Mouse (Mus musculus) forebrain, embryonic 13.5 days (tissue): ENCODE results near the gene Calcoco1. TPM values are rescaled to one million over a fixed set of nuclear protein-coding genes. Genes with fewer than 3 reads are reported as not detected.

Experiments
- ATAC-seq: fragments of 200-750 bp; cut with Nextera tagmentation; 2 replicates; pipeline ENCODE4 v1.8.0; 2017
- H3K27ac ChIP-seq: fragments of 300-500 bp; sonication (generic); 2 replicates; pipeline ENCODE4 v1.5.1; 2015; ENCODE audit warnings: inconsistent platforms, mild to moderate bottlenecking, moderate library complexity
- H3K27me3 ChIP-seq: fragments of 300-500 bp; sonication (generic); 2 replicates; pipeline ENCODE4 v1.6.1; 2015; ENCODE audit warnings: mild to moderate bottlenecking, inconsistent platforms
- H3K36me3 ChIP-seq: fragments of 300-500 bp; sonication (generic); 2 replicates; pipeline ENCODE4 v1.6.1; 2015; ENCODE audit warnings: mild to moderate bottlenecking, inconsistent platforms; ENCODE audit not compliant: poor library complexity, severe bottlenecking
- H3K4me1 ChIP-seq: fragments of 300-500 bp; sonication (generic); 2 replicates; pipeline ENCODE4 v1.6.1; 2015; ENCODE audit warnings: inconsistent platforms
- H3K4me2 ChIP-seq: fragments of 300-500 bp; sonication (generic); 2 replicates; pipeline ENCODE4 v1.6.1; 2015; ENCODE audit warnings: inconsistent platforms, mild to moderate bottlenecking, moderate library complexity
- H3K4me3 ChIP-seq: fragments of 300-500 bp; sonication (generic); 2 replicates; pipeline ENCODE4 v1.5.1; 2015; ENCODE audit warnings: mild to moderate bottlenecking, inconsistent platforms
- H3K9ac ChIP-seq: fragments of 300-500 bp; sonication (generic); 2 replicates; pipeline ENCODE4 v1.6.1; 2015; ENCODE audit warnings: mild to moderate bottlenecking, inconsistent platforms
- H3K9me3 ChIP-seq: fragments of 300-500 bp; sonication (generic); replicated peaks from 2 replicates; pipeline ENCODE4 v1.6.1; 2016; ENCODE audit warnings: inconsistent platforms
- WGBS: fragments of 180-500 bp; shearing (Covaris S2); methylation state at CpG from one replicate; pipeline ENCODE4 v1.1.7; 2015; 5-methylcytosine and 5-hydroxymethylcytosine counted together
- polyA plus RNA-seq: library from polyadenylated mRNA; unstranded; fragments of >200 nt; fragmentation: Nextera tagmentation; extraction: Ambion mirVana; gene quantifications from 2 replicates; pipeline ENCODE4 v1.2.1, GENCODE M21; 2015

Gene Calcoco1
- polyA plus RNA-seq = 45.0 and 48.7 TPM in 2 replicates

DNA sequence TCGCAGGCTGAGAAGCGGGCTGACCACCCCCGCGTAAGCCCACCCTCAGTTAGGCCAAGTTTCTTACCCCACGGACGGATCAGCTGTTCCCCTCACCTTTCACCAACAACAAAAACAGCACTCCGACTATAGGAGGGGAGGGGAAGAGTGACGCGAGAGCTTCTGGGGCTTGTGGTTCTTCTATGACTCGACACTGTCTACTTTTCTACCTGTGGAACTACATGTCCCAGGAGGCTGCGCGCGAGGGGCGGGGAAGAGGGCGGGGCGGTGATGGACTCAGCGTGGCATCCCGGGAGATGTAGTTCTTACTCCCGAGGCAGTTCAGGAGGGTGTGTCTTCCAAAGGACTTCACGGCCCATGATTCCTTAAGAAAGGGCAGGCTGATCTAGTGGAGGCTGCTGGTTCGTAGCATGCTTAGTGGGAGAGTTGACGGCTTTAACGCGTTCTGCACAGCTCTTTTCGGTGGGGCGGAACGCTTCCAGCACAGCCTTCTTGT is at the start of gene Calcoco1:
Gene Calcoco1 (minus strand): TSS at position 199 of the 496 bp plus-strand sequence.
- H3K9me3 ChIP-seq = no peaks in the 10 kb centered on the region
- peak within 1 kb of the TSS; percentile 68 for H3K9ac ChIP-seq
- peak within 1 kb of the TSS; percentile 68 for H3K4me3 ChIP-seq
- H3K36me3 ChIP-seq = peaks cover 23% of the 10 kb centered on the region
- peak; percentile 100 for ATAC-seq
- WGBS = under 1% methylated on average over 27 of the region's 27 CpGs
- peak within 1 kb of the TSS; percentile 82 for H3K4me2 ChIP-seq
- H3K27me3 ChIP-seq = no peaks in the 10 kb centered on the region
- peak within 1 kb of the TSS; percentile 40 for H3K27ac ChIP-seq
- peaks cover 21% of the 10 kb centered on the region for H3K4me1 ChIP-seq

DNA sequence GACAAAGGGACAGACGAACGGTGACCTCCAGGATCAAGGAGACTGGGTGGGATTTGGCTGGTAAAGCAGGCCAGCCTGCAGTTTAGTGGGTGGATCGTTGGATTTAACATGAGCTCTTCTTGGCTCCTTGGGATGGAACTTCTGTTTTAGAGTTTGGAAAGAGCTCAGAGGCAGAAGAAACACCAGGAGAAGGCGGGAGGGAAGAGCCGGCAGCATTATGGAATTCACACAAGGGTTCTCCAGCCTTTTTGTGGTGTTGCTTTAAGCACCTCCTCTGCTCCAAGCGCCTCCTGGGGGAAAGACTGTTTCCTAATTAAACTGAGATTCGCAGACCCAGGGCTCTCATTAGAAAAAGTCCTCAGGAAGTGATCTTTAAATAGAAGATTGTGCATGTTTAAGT is 48.9 kb upstream of the Calcoco1 start:
- Histone ChIP-seq H3K36me3 (no peaks in the 10 kb centered on the region), H3K4me1 (no peaks in the 10 kb centered on the region), H3K27me3 (peaks cover 28% of the 10 kb centered on the region), H3K9ac (no peak overlapping the region), H3K4me3 (no peak overlapping the region), H3K27ac (no peak overlapping the region), H3K9me3 (no peaks in the 10 kb centered on the region), H3K4me2 (no peak overlapping the region)
- no peak for ATAC-seq
- WGBS = 38% methylated on average over 7 of the region's 7 CpGs

DNA sequence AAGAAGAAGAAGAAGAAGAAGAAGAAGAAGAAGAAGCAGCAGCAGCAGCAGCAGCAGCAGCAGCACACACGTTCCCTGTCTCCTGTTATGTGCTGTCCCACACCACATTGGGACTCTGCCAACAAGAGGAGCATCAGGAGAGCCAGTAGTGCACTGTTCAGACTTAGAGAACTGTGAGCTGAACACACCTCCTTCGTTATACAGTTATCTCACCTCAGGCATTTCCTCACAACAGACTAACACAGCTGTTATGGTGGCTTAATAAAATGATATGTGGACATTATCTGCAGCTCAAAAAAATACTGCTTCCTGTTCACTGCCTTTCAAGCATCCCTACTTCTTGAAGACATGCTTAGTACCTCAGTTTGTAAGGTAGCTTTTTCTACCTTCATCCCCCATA is 43.2 kb upstream of the Calcoco1 start:
- no peaks in the 10 kb centered on the region for H3K36me3 ChIP-seq
- H3K9ac ChIP-seq = no peak overlapping the region
- WGBS = 43% methylated on average over 2 of the region's 2 CpGs
- H3K9me3 ChIP-seq = no peaks in the 10 kb centered on the region
- H3K27ac ChIP-seq = no peak overlapping the region
- no peaks in the 10 kb centered on the region for H3K4me1 ChIP-seq
- no peak overlapping the region for H3K4me2 ChIP-seq
- H3K4me3 ChIP-seq = no peak overlapping the region
- H3K27me3 ChIP-seq = peaks cover 50% of the 10 kb centered on the region
- no peak for ATAC-seq

DNA sequence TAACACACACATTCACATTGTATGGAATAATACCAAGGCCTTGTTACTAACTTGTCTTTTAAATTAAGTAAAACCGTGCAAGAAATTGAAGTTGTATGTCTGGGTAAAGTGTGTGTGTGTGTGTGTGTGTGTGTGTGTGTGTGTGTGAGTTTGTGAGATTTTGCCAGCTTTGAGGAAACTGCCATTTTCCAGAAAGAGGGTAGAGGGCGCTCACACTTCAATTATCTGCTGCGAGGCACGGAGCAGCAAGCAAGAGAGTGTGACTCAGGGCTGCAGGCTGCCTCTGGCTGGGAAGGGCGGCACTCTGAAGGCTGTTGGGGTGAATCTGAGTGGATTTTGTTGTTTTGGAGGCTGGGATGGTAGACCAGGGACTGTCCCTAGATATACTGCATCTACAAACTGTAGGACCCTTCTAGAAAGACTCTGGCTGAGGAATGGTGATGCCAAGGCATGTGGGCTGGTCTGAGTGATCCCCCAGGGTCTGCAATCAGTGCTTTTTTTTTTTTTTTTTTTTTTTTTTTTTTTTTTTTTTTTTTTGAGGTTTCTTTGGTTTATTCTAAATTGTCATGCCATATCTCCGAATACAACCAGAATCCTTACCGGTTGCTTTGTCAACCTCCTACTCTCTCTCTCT is 39.9 kb upstream of the Calcoco1 start:
- H3K27ac ChIP-seq = no peak overlapping the region
- H3K9me3 ChIP-seq = peaks cover 6% of the 10 kb centered on the region; the same call in 1 of the 2 replicates
- H3K4me2 ChIP-seq = no peak overlapping the region
- 7% methylated on average over 7 of the region's 7 CpGs for WGBS
- ATAC-seq = peak; percentile 89
- no peaks in the 10 kb centered on the region for H3K36me3 ChIP-seq
- H3K27me3 ChIP-seq = peaks cover 68% of the 10 kb centered on the region
- no peak overlapping the region for H3K4me3 ChIP-seq
- H3K9ac ChIP-seq = no peak overlapping the region
- H3K4me1 ChIP-seq = no peaks in the 10 kb centered on the region

DNA sequence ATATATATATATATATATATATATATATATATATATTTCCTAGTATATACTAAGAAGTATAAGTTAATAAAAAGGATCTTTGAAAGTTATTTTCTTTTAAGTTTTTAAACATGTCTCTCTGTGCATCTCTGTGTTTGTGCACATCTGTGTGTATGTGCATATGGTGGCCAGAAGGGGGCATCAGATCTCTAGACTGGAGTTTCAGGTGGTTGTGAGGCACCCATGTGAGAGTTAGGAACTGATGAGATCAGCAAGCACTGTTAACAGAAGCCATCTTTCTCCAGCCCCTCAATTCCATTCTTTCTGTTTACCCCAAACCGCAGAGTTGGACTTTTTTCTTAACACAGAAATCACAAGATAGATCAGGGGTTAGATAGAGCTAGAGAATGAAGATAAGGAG is 35.7 kb upstream of the Calcoco1 start:
- H3K27me3 ChIP-seq = peaks cover 73% of the 10 kb centered on the region
- peaks cover 6% of the 10 kb centered on the region; the same call in 1 of the 2 replicates for H3K9me3 ChIP-seq
- no peak overlapping the region for H3K4me3 ChIP-seq
- no peak overlapping the region for H3K4me2 ChIP-seq
- WGBS = 90% methylated on average over 1 of the region's 1 CpGs
- H3K27ac ChIP-seq = no peak overlapping the region
- H3K36me3 ChIP-seq = no peaks in the 10 kb centered on the region
- no peaks in the 10 kb centered on the region for H3K4me1 ChIP-seq
- H3K9ac ChIP-seq = no peak overlapping the region
- ATAC-seq = no peak

DNA sequence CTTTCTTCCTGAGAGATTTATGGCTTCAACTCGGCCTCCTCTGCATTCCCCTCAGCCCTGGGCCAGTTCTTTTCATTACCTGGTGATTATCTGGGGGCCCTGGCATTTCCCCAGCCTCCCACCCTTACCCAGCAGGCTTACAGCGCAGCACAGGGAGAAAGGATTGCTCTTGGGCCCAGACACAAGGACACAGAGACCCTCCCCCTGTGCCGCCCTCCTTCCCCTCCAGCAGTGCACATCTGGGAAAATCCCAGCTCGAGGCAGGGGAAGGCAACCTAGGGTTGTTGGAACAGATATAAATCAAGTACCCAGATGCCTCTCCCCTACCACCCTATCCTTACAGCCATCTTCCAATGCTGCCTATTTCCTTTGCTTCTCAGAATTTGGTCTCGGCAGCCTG is 33.1 kb upstream of the Calcoco1 start:
- Histone ChIP-seq H3K9ac (no peak overlapping the region), H3K4me1 (no peaks in the 10 kb centered on the region), H3K4me3 (no peak overlapping the region), H3K27ac (no peak overlapping the region), H3K9me3 (peaks cover 6% of the 10 kb centered on the region; the same call in 1 of the 2 replicates), H3K27me3 (peaks cover 79% of the 10 kb centered on the region), H3K36me3 (no peaks in the 10 kb centered on the region), H3K4me2 (no peak overlapping the region)
- 37% methylated on average over 5 of the region's 5 CpGs for WGBS
- no peak for ATAC-seq

DNA sequence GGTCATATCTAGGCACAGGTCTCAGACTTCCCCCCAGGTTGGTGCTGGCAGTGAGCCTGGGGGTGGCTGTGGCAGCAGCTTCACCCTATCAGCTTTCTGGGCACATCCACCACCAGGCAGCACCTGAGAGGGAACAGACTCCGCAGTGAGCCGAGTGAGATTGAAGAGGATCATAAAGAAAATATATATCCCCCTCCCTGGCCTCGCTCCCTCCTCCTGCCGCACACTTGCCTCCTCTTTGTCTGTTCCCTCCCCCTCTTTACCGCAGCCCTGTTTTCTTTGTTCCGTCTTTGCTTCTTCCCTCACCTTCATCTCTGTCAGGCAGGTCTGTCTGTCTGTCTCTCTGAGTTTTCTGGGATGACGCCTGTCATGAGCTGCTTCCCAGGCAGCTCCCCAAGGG is 32.4 kb upstream of the Calcoco1 start:
- no peaks in the 10 kb centered on the region for H3K4me1 ChIP-seq
- H3K9me3 ChIP-seq = peaks cover 6% of the 10 kb centered on the region; the same call in 1 of the 2 replicates
- WGBS = 49% methylated on average over 7 of the region's 7 CpGs
- H3K4me2 ChIP-seq = no peak overlapping the region
- H3K27me3 ChIP-seq = peaks cover 78% of the 10 kb centered on the region
- no peak overlapping the region for H3K27ac ChIP-seq
- no peaks in the 10 kb centered on the region for H3K36me3 ChIP-seq
- H3K4me3 ChIP-seq = no peak overlapping the region
- ATAC-seq = 0 out of 2 replicates have a peak, but pooled peaks have one; percentile 11
- no peak overlapping the region; the same call in 1 of the 2 replicates for H3K9ac ChIP-seq

DNA sequence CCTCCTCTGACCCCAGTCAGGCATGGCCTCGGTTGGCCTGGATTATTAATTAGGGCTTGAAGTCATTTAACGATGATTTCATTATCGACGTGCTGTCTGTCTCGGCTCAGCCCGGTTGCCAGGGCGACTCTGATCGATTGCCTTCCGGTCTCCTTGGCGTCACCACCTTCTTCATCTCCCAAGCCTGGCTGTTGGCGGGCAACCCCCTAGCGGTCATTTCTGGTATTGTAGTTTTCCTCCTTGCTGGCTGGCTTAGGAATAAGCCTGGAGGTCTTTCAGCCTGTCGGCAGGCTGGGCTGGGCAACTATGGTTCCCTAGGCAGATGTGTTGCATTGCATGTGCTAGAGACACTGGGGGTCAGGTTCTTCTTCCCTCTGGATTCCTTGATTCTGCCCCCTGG is 31.2 kb upstream of the Calcoco1 start:
- peak overlapping the region; percentile 32 for H3K4me2 ChIP-seq
- no peak overlapping the region for H3K4me3 ChIP-seq
- peaks cover 5% of the 10 kb centered on the region; the same call in 1 of the 2 replicates for H3K9me3 ChIP-seq
- peaks cover under 1% of the 10 kb centered on the region for H3K4me1 ChIP-seq
- H3K27me3 ChIP-seq = peaks cover 83% of the 10 kb centered on the region
- no peak overlapping the region for H3K9ac ChIP-seq
- peak; percentile 64; the same call in 1 of the 2 replicates for ATAC-seq
- H3K27ac ChIP-seq = no peak overlapping the region
- WGBS = 4% methylated on average over 13 of the region's 13 CpGs
- H3K36me3 ChIP-seq = no peaks in the 10 kb centered on the region

DNA sequence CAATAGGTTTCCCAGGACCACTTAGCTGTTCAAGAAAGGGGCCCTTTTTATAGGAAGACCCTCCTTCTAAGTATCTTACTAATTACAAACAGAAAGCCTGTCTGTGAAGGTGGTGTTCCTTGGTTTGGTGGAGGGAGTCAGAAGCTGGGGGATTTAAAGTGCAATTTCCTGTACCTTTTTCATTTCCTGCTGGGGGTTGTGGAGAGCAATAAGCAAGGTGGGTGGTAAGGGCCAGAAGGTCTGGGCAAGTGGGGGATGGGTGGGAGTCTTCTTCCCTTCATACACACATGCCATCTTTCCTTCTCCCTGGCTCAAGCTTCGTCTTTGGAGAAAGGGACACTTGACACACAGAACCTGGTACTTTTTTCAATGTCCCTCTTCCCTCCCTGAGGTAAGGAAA is 30.2 kb upstream of the Calcoco1 start:
- H3K9ac ChIP-seq = no peak overlapping the region
- ATAC-seq = no peak
- no peaks in the 10 kb centered on the region for H3K36me3 ChIP-seq
- H3K4me1 ChIP-seq = peaks cover 11% of the 10 kb centered on the region
- no peak overlapping the region for H3K4me3 ChIP-seq
- H3K27me3 ChIP-seq = peaks cover 87% of the 10 kb centered on the region
- H3K9me3 ChIP-seq = no peaks in the 10 kb centered on the region
- no peak overlapping the region for H3K4me2 ChIP-seq
- WGBS = 61% methylated on average over 1 of the region's 1 CpGs
- H3K27ac ChIP-seq = no peak overlapping the region

DNA sequence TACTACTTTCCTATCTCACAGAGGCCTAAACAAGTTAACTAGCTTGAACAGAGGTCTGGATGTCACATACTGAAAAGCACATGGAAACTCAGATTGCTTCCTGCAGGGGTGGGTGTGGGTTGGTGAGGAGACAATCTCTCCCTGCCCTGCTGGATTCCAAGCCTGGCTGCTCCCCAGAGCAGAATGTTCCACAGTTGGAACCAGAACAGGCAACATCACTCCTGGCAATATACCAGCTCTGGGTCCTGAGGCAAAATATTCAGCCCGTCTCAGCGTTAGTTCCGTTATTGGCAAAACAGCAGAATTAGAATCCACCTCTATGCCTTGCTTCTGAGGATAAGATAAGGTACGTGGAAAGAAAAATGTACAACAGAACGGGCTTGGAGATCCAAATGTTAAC is 28.3 kb upstream of the Calcoco1 start:
- Histone ChIP-seq H3K9me3 (no peaks in the 10 kb centered on the region), H3K27ac (no peak overlapping the region), H3K36me3 (no peaks in the 10 kb centered on the region), H3K9ac (no peak overlapping the region), H3K4me3 (no peak overlapping the region), H3K4me2 (no peak overlapping the region), H3K4me1 (peaks cover 30% of the 10 kb centered on the region), H3K27me3 (peaks cover 88% of the 10 kb centered on the region)
- no peak for ATAC-seq
- 78% methylated on average over 5 of the region's 5 CpGs for WGBS

DNA sequence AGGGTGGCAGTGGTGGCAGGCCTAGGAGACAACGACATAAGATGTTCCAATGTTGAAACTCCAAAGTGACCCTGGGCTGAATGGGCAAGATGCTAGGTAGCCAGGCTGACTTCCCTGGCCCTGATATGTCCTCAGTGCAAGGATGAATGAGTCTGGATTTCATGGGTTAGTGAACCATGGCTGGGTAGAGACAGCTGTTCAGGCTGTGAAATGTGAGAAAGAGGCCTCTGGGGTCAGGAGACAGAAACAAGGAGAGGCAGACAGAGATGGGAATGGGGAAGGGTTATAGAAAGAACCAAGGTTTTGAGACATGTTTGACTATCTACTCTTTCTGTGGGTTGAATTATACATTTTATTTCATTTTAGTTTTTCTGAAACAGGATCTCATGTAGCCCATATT is 27.1 kb upstream of the Calcoco1 start:
- no peak overlapping the region for H3K27ac ChIP-seq
- H3K4me3 ChIP-seq = no peak overlapping the region
- no peak overlapping the region for H3K9ac ChIP-seq
- WGBS = 96% methylated on average over 1 of the region's 1 CpGs
- peaks cover 41% of the 10 kb centered on the region for H3K4me1 ChIP-seq
- no peaks in the 10 kb centered on the region for H3K36me3 ChIP-seq
- H3K9me3 ChIP-seq = no peaks in the 10 kb centered on the region
- no peak overlapping the region for H3K4me2 ChIP-seq
- H3K27me3 ChIP-seq = peaks cover 91% of the 10 kb centered on the region
- no peak for ATAC-seq

DNA sequence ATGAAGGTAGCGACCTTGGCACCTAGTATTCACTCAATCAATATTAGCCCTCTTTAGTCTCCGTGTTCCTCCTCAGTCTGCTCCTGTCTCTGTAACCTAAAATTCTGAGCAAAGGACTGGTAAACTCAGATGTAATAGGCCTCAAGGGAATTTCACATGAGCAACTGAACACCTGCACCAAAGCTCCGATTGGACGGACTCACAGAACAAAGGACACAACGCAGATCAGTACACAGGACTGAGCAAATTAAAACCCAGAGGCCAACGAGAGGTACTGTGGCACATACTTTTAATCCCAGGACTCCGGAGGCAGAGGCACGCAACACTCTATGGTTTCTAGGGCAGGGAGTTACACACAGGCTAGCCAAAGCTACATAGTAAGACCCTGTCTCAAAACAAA is 25.9 kb upstream of the Calcoco1 start:
- 9% methylated on average over 8 of the region's 8 CpGs for WGBS
- H3K27me3 ChIP-seq = peaks cover 94% of the 10 kb centered on the region
- peak overlapping the region; percentile 96; the same call in 1 of the 2 replicates for H3K27ac ChIP-seq
- peak overlapping the region; percentile 86 for H3K4me2 ChIP-seq
- no peak for ATAC-seq
- H3K9ac ChIP-seq = 0 out of 2 replicates have a peak overlapping the region, but pooled peaks have one; percentile 78
- H3K36me3 ChIP-seq = no peaks in the 10 kb centered on the region
- no peak overlapping the region for H3K4me3 ChIP-seq
- peaks cover 54% of the 10 kb centered on the region for H3K4me1 ChIP-seq
- no peaks in the 10 kb centered on the region for H3K9me3 ChIP-seq
